Mouse (Mus musculus): ENCODE results near the gene Prss36.
"Not testable (repeated sequence)": the region's sequence is repeated elsewhere in the genome, so short reads cannot be mapped to it uniquely, and the experiment has no call there.

Prss36 gene

GRCm38 (mm10) chr7:127946470-127947023 is at the start of gene Prss36:
Gene Prss36 (minus strand): TSS chr7:127946725.
- in situ Hi-C loops (cut with MboI; ENCODE audit: low pct_unique_long_range_greater_than_20kb in 1 of 2, low sequenced_read_pairs in 2 of 2, unreplicated experiment in 1 of 2), result no loop called here

- in situ Hi-C loops (cut with MboI; ENCODE audit: low pct_unique_long_range_greater_than_20kb in 1 of 2, low sequenced_read_pairs in 2 of 2, unreplicated experiment in 1 of 2), result no loop called here
Observed at GRCm38 (mm10) chr7:127993341-127993977, 46.9 kb upstream of the Prss36 start, which contains the start of gene Pycard. Gene Pycard (minus strand): TSS chr7:127993867.

GRCm38 (mm10) chr7:127992488-127993340 is 46.2 kb upstream of the Prss36 start:
- in situ Hi-C loops (cut with MboI; ENCODE audit: low pct_unique_long_range_greater_than_20kb in 1 of 2, low sequenced_read_pairs in 2 of 2, unreplicated experiment in 1 of 2), result no loop called here

- in situ Hi-C loops (cut with MboI; ENCODE audit: low pct_unique_long_range_greater_than_20kb in 1 of 2, low sequenced_read_pairs in 2 of 2, unreplicated experiment in 1 of 2), result no loop called here
Observed at GRCm38 (mm10) chr7:127991643-127992487, 45.3 kb upstream of the Prss36 start.

- in situ Hi-C loops (cut with MboI; ENCODE audit: low pct_unique_long_range_greater_than_20kb in 1 of 2, low sequenced_read_pairs in 2 of 2, unreplicated experiment in 1 of 2), result no loop called here
Observed at GRCm38 (mm10) chr7:127988904-127989303, 42.4 kb upstream of the Prss36 start.

GRCm38 (mm10) chr7:127980606-127981005 is 34.1 kb upstream of the Prss36 start:
- in situ Hi-C loops (cut with MboI; ENCODE audit: low pct_unique_long_range_greater_than_20kb in 1 of 2, low sequenced_read_pairs in 2 of 2, unreplicated experiment in 1 of 2), result no loop called here

- in situ Hi-C loops (cut with MboI; ENCODE audit: low pct_unique_long_range_greater_than_20kb in 1 of 2, low sequenced_read_pairs in 2 of 2, unreplicated experiment in 1 of 2), result loop anchor here in 1 of 2 experiments (10.0 kb wide), 1 partner anchor 454 kb away; no protein-coding TSS in a partner anchor
Observed at GRCm38 (mm10) chr7:127978856-127979255, 32.3 kb upstream of the Prss36 start.

- in situ Hi-C loops (cut with MboI; ENCODE audit: low pct_unique_long_range_greater_than_20kb in 1 of 2, low sequenced_read_pairs in 2 of 2, unreplicated experiment in 1 of 2), result loop anchor here in 1 of 2 experiments (10.0 kb wide), 1 partner anchor 450 kb away; no protein-coding TSS in a partner anchor
Observed at GRCm38 (mm10) chr7:127974413-127974930, 27.9 kb upstream of the Prss36 start.

GRCm38 (mm10) chr7:127967922-127968828 is 21.6 kb upstream of the Prss36 start:
- in situ Hi-C loops (cut with MboI; ENCODE audit: low pct_unique_long_range_greater_than_20kb in 1 of 2, low sequenced_read_pairs in 2 of 2, unreplicated experiment in 1 of 2), result no loop called here

- in situ Hi-C loops (cut with MboI; ENCODE audit: low pct_unique_long_range_greater_than_20kb in 1 of 2, low sequenced_read_pairs in 2 of 2, unreplicated experiment in 1 of 2), result no loop called here
Observed at GRCm38 (mm10) chr7:127967004-127967921, 20.7 kb upstream of the Prss36 start, which contains the start of gene Fus. Gene Fus (plus strand): TSS chr7:127967457.

GRCm38 (mm10) chr7:127966371-127966918 is 19.9 kb upstream of the Prss36 start:
- in situ Hi-C loops (cut with MboI; ENCODE audit: low pct_unique_long_range_greater_than_20kb in 1 of 2, low sequenced_read_pairs in 2 of 2, unreplicated experiment in 1 of 2), result no loop called here

- in situ Hi-C loops (cut with MboI; ENCODE audit: low pct_unique_long_range_greater_than_20kb in 1 of 2, low sequenced_read_pairs in 2 of 2, unreplicated experiment in 1 of 2), result no loop called here
Observed at GRCm38 (mm10) chr7:127959364-127959763, 12.8 kb upstream of the Prss36 start.

GRCm38 (mm10) chr7:127952864-127953581 is 6.5 kb upstream of the Prss36 start:
- in situ Hi-C loops (cut with MboI; ENCODE audit: low pct_unique_long_range_greater_than_20kb in 1 of 2, low sequenced_read_pairs in 2 of 2, unreplicated experiment in 1 of 2), result no loop called here

GRCm38 (mm10) chr7:127944614-127945013 is 1.9 kb downstream of the Prss36 start:
- in situ Hi-C loops (cut with MboI; ENCODE audit: low pct_unique_long_range_greater_than_20kb in 1 of 2, low sequenced_read_pairs in 2 of 2, unreplicated experiment in 1 of 2), result no loop called here

- in situ Hi-C loops (cut with MboI; ENCODE audit: low pct_unique_long_range_greater_than_20kb in 1 of 2, low sequenced_read_pairs in 2 of 2, unreplicated experiment in 1 of 2), result not testable (repeated sequence)
Observed at GRCm38 (mm10) chr7:127942097-127942496, 4.4 kb downstream of the Prss36 start.

Measured in mouse embryonic stem cell (cell line).